Mouse (Mus musculus): Measurements from ENCODE around the gene Hbs1l. TPM values are rescaled to one million over a fixed set of nuclear protein-coding genes. Genes with fewer than 3 reads are reported as not detected.

Gene Hbs1l
- total RNA-seq, 1 experiment from 2014 or later: 66.1 TPM

DNA sequence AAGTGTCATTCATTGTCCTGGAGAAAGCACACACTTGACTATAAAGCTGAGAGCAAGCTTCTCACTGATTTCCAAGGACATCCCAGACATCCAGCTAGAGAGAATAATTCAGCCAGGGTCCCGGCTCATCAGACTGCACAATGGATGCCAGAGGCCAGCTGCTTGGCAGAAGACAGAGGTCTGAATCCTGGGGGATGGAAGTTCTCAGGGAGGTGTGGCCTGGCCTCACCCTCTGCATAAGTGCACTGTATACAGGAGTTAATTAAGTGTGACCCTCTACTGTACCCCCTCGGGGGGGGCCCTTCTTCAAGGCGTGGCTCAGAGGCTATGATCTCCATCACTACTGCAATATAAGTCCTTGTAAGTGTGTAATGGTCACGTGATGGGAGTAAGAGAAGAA is 105.5 kb downstream of the Hbs1l start:
- DNase-seq: no peak

DNA sequence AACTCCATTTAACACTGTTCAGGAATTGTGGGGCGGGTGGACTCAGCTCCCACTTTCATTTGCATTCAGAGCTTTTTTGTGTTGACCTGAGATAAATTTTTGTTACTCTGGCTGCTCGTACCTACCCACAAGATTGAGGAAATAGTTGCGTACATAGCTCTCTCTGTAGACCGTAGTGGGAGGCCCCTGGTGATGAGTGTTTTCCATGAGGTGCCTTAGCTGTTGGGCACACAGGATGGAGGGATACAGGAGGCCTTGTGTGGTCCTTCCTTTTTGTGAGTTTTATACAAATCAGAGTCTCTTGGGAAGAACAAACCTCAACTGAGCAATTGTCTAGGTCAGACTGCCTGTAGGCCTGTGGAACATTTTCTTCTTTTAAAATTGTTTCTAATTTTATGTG is 109.0 kb downstream of the Hbs1l start:
- DNase-seq: no peak

DNA sequence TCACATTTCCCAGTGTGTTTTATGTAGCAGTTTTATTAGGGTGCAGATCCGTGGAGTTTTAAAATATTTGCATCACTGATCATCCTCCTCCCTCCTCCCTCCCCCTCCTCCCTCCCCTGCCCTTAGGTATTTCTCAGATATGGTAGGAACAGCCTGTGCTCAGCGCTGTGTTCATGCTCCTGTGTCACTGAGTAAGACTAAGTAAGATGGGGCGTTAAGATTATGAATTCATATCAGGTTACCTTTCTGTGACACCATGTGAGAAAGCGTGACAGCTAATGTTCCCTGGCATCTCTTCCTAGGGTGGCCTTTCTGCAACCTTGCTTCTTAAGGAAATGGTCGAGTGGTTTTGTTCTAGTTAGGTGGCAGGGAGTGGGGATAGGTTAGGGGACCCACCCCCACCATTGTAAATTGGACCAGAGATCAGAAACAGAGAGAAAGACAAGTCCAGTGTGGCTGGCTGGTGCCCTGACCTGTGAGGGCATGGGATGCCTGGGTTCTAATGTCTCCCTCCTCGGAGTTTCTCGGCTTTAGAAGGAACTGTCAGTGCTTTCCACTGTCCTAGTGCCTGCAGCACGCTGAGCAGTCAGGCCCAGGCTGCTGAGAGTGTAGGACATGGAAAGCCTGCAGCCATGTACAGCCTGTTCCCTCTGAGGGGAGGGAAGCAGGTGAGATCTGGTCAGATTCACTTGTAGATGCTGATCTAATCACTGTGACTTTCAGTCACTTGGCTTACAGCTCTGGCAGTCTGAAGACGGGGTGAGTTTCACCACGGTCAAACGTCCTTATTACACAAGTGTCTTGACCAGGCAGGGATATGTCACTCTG is 110.1 kb downstream of the Hbs1l start:
- no peak for DNase-seq

GRCm38 (mm10) chr10:21410711-21411110 is 114.9 kb downstream of the Hbs1l start:
- DNase-seq: no peak

DNA sequence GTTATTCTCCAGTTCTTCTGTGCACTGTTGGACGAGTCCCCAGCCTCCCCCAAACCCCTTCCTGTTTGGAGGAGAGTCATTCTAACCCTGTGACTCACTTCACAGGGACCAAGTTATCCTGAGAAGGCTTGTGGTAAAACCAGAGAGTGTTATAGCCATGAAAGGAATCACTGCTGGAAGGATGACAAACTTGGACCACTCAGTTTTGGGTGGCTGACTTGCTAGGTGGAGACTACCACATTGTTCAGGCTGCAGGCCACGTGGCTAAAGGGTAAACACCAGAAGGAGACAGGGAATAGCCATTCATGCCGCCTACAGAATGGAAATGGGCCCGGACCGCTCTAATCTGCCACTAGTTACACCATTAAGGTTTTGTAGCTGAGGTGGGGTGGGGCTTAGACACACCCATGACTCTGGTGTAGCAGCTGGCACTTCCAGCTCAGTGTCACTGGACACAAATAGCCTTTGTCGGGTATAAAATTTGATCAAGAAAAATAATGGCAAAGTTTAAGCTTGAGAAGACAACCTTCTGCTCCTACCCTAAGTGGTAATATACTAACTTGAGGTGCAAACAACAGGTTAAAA is 115.9 kb downstream of the Hbs1l start:
- no peak for DNase-seq

GRCm38 (mm10) chr10:21415031-21415430 is 119.3 kb downstream of the Hbs1l start:
- no peak for DNase-seq

DNA sequence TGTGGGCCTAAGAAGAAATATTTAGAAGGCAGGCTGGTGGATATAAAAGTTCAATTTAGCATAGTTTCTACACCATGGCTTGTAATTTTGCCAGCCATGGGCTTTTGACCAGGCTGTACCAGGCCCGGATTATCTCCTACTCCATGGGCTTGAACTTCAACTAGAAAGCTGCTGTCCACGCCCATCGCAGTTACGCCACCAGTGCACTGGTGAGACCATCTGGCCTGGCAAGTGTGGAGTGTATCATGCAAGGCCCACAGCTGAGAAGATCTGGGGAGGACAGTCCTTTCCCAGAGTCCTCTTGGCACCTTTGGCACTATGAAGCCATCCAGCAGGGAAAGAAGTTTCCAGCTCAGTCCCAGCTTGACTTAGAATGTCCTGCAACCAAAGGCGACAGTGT is 120.4 kb downstream of the Hbs1l start:
- no peak for DNase-seq

Other genes with a start within 250 kb of the Hbs1l start
- 2.2 and 2.5 TPM in 2 replicates for gene Myb, start 135.0 kb upstream of the Hbs1l start, total RNA-seq (2021)
- gene Aldh8a1, start 81.3 kb downstream of the Hbs1l start, total RNA-seq (2021): 1.3 and 18.0 TPM in 2 replicates

Data from adrenal gland, postnatal 14 days (tissue).